Mouse (Mus musculus): ENCODE measurements around the gene Gm47959.
"Not testable (repeated sequence)": the region's sequence is repeated elsewhere in the genome, so short reads cannot be mapped to it uniquely, and the experiment has no call there.

Gm47959 gene

DNA sequence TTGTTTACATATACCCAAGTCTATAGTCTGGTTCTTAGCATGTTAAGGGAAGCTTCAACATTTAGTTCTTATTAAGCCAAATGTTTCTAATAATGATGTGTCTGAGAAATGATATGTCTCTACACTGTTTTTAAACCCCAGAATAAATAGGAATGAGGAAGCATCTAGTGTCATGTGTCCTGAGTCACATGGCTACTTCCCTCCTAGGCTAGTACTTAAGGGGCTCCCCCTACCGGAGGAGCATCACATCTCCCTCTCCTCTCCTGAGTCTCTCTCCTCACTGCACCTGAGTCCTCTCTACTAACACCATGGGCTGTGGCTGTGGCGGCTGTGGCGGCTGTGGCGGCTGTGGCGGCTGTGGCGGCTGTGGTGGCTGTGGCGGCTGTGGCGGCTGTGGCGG is at the start of gene Gm47959:
Gene Gm47959, plus strand, starts transcription at position 243 of the 400 bp plus-strand sequence.
- in situ Hi-C loops (cut with MboI, MseI): not testable (repeated sequence)

DNA sequence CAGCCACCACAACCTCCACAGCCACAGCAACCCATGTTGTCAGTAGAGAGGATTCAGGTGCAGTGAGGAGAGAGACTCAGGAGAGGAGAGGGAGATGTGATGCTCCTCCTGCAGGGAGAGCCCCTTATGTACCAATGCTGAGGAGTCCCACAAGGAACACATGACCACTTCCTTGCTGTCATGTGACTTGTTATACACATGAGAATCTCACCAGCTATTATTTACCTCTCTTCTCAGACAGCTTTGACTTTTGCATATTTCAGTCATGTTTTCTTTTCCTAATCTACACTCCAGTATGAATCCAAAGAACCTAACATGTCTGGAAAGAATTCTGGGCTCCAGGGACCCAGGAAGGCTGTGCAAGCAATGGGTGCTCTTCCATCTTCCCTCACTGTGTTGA is 44.4 kb upstream of the Gm47959 start, which contains the start of gene Gm7544:
Gene Gm7544, minus strand, starts transcription at position 101 of the 400 bp plus-strand sequence.
- in situ Hi-C loops (cut with MboI, MseI): not testable (repeated sequence)

GRCm38 (mm10) chr1:82959870-82960385 is 40.4 kb upstream of the Gm47959 start, which contains the start of gene Gm47955:
Gene Gm47955 (plus strand): TSS chr1:82960286.
- in situ Hi-C loops (cut with MboI, MseI): no loop called here

DNA sequence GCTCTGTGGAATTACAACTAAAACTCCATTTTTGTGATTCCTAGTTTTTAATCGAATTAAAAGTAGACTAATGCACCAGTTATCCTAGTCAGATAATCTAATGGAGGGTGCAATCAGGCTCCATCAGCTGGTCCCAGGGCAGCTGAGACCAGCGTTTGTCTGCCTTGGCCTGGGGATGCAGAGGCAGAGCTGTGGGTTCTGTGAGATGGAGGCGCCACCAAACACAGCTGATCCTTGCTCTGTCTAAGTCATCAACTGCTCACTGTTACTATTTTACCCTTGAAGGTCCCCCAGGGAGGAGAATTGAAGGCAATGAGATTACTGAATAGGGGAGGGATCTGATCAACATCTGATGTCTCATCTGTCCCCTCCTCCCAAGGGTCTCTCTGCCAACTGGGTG is 33.9 kb upstream of the Gm47959 start:
- in situ Hi-C loops (cut with MboI, MseI): no loop called here

DNA sequence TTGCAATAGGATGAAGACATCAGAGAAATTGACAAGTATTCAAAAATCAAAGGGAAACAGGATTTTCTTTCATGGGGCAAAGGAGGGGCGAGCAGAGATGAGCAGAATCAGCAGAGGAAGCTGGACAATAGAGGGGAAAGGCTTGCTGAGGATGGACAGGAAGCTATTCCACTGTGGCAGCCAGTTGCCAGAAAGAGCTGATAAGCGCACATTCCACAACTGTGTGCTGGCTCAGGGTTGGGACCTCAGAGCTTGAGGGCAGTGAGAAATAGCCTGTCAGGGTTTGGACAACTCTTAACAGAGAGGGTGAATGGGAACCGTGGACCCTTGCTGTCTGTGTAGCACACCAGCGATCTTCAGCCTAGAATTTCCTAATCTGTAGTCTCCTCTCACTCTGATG is 28.3 kb upstream of the Gm47959 start:
- in situ Hi-C loops (cut with MboI, MseI): no loop called here

- in situ Hi-C loops (cut with MboI, MseI): no loop called here
Observed at GRCm38 (mm10) chr1:82973244-82973643, 27.1 kb upstream of the Gm47959 start.

GRCm38 (mm10) chr1:82973901-82974300 is 26.4 kb upstream of the Gm47959 start:
- in situ Hi-C loops (cut with MboI, MseI): no loop called here

DNA sequence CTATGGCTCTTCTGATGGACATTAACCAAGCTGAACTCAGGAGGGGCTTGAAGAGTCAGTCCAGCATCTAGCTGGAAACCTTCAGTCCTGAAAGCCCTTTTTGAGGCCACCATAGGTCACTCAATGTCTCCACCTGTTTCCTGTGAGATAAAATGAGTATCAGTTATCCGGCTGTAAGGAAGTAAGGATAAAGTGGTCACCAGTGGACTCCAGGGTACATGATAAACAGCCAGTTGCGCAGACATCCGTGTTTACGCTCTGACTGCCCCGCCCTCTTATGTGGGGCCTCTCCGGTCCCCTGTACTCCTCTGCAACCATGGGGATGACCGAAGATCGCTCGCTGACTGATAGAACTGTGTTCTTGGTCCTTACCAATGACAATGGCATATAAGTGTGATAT is 26.0 kb upstream of the Gm47959 start:
- in situ Hi-C loops (cut with MboI, MseI): no loop called here

DNA sequence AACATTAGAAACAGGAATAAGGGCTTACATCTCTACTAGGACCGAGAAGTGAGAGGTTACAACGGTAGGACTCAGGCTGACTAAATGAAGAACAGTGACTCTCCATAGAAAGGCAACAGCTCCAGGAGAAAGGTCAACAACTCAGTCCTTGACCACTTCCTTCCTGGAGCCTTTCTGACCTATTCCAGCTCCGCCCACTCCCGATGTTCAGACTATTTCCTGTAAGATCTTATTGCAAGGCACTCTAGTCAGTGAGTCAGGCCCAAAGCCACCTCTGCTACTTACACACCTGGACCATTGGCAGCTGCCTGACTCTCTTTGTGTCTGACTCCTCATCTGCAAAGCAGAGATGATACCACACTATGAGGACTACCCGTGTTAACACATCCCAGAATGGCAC is 24.6 kb upstream of the Gm47959 start:
- in situ Hi-C loops (cut with MboI, MseI): no loop called here

- in situ Hi-C loops (cut with MboI, MseI): no loop called here
Observed at GRCm38 (mm10) chr1:82977840-82978239, 22.5 kb upstream of the Gm47959 start.

DNA sequence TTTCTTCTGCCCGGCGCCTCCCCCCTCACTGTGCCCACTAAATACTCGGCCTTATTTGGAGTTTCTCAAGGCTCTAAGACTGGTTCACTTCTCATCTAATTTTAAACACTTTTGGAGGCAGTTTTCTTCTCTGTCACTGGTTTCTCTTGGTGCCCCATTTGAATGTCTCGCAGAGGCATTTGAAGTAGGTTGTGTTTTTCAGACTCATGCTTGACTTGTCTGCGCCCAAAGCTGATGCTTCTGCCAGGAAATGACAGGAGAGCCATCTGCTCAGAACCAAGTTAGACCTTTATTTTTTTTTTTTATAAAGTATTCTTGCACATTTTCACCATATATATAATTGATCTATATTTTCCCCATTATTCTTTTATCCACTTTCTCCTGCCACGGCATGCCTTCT is 13.6 kb upstream of the Gm47959 start:
- in situ Hi-C loops (cut with MboI, MseI): loop anchor here (5.0 kb wide), 1 partner anchor 199 kb away; no protein-coding TSS in a partner anchor

DNA sequence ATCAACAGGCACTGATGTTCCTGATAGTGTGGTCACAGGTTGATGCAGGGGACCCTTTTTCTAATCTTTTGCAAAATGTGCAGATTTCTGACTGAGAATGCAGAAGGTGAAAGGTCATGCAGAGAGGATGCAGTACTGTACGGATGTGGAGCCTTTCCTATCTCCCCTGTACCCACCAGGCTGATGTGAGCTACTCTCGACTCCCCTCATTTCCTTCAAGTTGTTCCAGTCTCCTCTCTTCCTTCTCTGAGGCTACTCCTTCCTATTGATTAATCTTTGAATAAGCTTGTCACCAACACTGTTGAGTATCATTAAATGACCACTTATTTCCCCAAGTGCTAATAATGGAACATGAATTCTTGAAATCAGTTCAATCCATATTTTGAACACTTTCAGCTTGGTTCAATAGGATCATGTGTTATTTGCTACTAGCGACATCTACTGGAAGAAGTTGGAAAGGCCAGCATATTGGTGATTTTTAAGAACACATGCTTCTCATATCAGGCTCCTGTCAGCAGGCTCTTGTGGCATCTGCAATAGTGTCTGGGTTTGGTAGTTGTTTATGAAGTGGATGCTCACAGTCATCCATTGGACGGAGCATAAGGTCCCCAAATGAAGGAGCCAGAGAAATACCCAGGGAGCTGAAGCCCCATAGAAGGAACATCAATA is 12.7 kb upstream of the Gm47959 start:
- in situ Hi-C loops (cut with MboI, MseI): loop anchor here (5.0 kb wide), 1 partner anchor 200 kb away; no protein-coding TSS in a partner anchor

DNA sequence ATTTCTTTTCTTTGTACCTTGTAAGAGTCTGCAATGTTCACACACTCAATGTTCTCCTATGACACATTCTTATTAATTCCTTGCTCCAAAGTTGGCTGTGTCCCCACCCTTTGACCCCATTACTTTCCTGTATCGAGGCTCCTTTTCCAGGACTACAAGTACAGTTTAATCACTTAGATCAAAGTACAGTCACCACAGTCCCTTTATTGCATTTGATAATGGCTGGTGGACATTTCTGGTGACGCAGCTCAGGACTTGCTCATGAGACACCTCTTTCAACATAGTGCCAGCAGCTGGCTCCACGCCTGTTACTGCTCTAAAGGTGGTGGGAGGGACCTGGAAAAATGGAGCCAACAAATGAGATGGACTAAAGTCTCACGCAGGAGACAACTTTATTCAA is 9.3 kb upstream of the Gm47959 start:
- in situ Hi-C loops (cut with MboI, MseI): loop anchor here in 1 of 2 experiments (5.0 kb wide), 1 partner anchor 64 kb away; no protein-coding TSS in a partner anchor

DNA sequence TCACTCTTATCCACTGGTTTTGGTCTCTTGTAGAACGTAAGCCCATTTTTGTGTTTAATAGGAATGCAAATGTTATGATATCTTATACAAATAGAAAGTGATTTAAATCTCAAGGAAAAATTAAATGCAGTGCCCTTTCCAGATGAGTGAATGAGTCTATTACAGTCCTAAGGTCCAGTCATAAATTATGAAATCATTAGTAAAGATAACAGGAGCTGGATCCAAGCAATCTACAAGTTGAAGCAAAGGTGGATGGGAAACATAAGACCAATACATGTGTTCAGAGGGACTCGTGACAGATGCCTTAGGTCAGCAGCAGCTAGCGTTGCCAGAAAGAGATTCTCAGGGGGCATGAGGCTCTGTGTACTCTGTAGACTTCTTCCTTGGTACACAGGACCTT is 8.8 kb upstream of the Gm47959 start:
- in situ Hi-C loops (cut with MboI, MseI): loop anchor here in 1 of 2 experiments (5.0 kb wide), 1 partner anchor 64 kb away; no protein-coding TSS in a partner anchor

DNA sequence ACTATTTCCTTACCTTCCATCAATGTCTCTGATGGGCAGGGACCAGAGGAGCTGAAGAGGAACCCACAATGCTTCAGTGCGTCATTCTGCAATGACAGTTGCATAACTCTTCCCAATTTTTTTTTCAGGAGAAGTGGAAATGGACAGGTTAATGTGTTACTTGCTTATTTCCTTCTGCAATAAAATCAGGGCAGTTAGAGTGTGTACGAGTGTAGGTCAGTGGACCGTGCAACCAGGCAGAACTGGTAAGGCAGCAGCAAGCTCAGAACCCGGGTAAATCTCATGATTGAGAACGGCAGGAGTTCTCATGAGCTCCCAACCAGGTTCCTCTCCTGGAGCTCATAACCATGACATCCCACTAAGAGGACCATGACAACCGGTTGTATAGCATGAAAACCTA is 8.3 kb upstream of the Gm47959 start:
- in situ Hi-C loops (cut with MboI, MseI): loop anchor here in 1 of 2 experiments (5.0 kb wide), 1 partner anchor 65 kb away; no protein-coding TSS in a partner anchor

GRCm38 (mm10) chr1:82993947-82994346 is 6.4 kb upstream of the Gm47959 start:
- in situ Hi-C loops (cut with MboI, MseI): loop anchor here in 1 of 2 experiments (5.0 kb wide), 1 partner anchor 67 kb away; no protein-coding TSS in a partner anchor

GRCm38 (mm10) chr1:83006218-83007179 is 6.2 kb downstream of the Gm47959 start:
- in situ Hi-C loops (cut with MboI, MseI): no loop called here

GRCm38 (mm10) chr1:83007471-83007870 is 7.1 kb downstream of the Gm47959 start:
- in situ Hi-C loops (cut with MboI, MseI): no loop called here

GRCm38 (mm10) chr1:83014477-83014876 is 14.1 kb downstream of the Gm47959 start:
- in situ Hi-C loops (cut with MboI, MseI): no loop called here

- in situ Hi-C loops (cut with MboI, MseI): no loop called here
Observed at GRCm38 (mm10) chr1:83015329-83015879, 15.1 kb downstream of the Gm47959 start.

GRCm38 (mm10) chr1:83016556-83016955 is 16.2 kb downstream of the Gm47959 start:
- in situ Hi-C loops (cut with MboI, MseI): no loop called here

Data from T-helper 17 cell (primary cell).